Mouse (Mus musculus): Measurements from ENCODE around the gene Mlph. TPM values are rescaled to one million over a fixed set of nuclear protein-coding genes. Genes with fewer than 3 reads are reported as not detected.

Mlph gene
- not detected for polyA plus RNA-seq (2017; shearing (Covaris generic))

GRCm38 (mm10) chr1:90914948-90915569 lies at the start of gene Mlph:
Gene Mlph, plus strand, starts transcription at chr1:90915085.

GRCm38 (mm10) chr1:90952808-90953207 lies 37.9 kb downstream of the Mlph start, which contains the start of gene Prlh:
Gene Prlh, plus strand, starts transcription at chr1:90953108.

GRCm38 (mm10) chr1:90969347-90969784 lies 54.5 kb downstream of the Mlph start, which contains the start of gene Rab17:
Gene Rab17, minus strand, starts transcription at chr1:90969661.

GRCm38 (mm10) chr1:90998268-90998890 lies 83.5 kb downstream of the Mlph start, which contains the start of gene Lrrfip1:
Gene Lrrfip1, plus strand, starts transcription at chr1:90998737.

Other genes starting within 250 kb of the Mlph start
- 0.50 TPM for gene Col6a3, start 71.1 kb upstream of the Mlph start, polyA plus RNA-seq (2017; shearing (Covaris generic))
- gene Prlh, start 38.0 kb downstream of the Mlph start, polyA plus RNA-seq (2017; shearing (Covaris generic)): not detected
- gene Rab17, start 54.6 kb downstream of the Mlph start, polyA plus RNA-seq (2017; shearing (Covaris generic)): not detected
- gene Lrrfip1, start 83.7 kb downstream of the Mlph start, polyA plus RNA-seq (2017; shearing (Covaris generic)): 226 TPM
- 0.26 TPM for gene Rbm44, start 230.0 kb downstream of the Mlph start, polyA plus RNA-seq (2017; shearing (Covaris generic))

All from naive thymus-derived CD4-positive, alpha-beta T cell, adult 5 months (primary cell).